Mouse (Mus musculus) skeletal muscle tissue, adult 2 months (tissue): ENCODE results near the gene Elac2.

ENCODE experiments used
- DNase-seq: peaks from one replicate; pipeline ENCODE4 v3.0.0-alpha.2; 2012; ENCODE audit warnings: low read depth, low spot score

Gene Elac2

DNA sequence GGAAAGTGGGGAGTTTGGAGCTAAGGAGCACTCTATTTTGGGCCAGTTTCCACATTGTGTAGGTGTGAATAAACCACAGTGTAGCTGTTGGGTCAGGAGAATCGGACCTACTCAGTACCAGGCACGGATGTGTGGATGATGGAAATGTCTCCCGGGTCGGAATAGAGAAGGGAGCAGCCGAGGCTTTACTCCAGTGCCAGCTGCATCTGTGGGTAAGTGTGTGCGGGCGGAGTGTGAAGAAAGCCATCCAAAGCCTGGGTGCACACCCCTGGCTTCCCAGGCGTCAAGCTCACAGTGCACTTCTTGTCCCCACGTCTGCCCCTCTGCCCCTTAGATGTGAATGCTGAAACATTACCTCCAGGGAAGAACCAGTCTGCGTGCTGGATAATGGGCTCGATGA is 43.9 kb downstream of the Elac2 start:
- no peak for DNase-seq

GRCm38 (mm10) chr11:65028049-65028448 is 49.2 kb downstream of the Elac2 start:
- DNase-seq: no peak

DNA sequence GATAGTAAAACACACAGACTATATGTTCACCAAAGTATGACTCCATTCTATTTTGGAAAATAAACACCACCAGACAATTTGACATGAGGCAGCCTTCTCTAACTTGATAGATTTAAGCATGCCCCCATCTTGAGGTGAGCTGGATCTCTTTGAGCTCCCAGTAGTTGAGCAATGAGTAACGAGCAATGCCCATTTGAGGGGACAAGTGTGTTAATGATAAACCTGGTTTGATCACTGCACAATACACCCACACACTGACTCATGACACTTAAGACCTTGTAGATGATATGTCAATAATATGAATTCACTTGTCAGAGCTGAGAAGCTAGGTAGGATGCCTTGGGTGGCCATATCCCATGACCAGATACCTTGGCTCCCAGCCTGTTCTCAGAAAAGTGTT is 51.4 kb downstream of the Elac2 start:
- DNase-seq: no peak

DNA sequence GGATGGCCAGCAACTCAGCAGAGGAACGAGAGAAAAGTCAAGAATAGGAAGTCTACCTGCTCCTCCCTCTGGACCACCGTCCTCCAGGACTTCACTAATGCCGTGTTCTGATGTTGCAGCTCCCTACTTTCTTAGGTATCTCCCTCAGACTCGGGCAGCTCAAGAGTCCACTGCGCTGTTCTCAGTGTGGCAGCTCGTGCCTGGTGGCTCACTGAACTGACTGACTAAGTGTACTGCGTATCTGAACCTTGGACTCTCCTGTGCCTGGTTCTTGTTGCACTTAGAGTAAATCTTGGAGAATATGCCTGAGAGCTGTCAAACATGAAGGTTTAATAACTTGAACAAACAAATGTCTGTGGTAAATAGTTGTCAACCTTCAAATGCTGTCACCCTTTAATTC is 53.4 kb downstream of the Elac2 start:
- DNase-seq: no peak

DNA sequence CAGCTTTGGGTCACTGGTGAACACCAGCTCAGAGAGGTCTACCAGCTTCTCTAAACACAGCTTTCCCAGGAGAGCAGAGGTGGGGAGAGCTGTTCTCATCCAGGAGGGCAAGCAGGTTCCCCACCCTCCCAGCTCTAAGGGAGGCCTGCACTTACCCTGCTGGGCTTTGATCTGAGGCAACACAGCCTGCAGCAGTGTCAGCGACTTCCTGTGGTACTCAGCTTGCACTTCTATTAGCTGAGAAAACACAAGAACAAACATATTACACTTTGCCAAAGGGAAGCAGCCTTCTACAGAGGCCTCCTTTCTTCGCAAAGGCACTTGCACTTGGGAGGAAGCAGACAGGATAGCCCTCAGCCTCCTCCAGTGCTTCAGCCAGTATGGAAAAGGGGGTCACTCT is 60.2 kb downstream of the Elac2 start:
- no peak for DNase-seq

DNA sequence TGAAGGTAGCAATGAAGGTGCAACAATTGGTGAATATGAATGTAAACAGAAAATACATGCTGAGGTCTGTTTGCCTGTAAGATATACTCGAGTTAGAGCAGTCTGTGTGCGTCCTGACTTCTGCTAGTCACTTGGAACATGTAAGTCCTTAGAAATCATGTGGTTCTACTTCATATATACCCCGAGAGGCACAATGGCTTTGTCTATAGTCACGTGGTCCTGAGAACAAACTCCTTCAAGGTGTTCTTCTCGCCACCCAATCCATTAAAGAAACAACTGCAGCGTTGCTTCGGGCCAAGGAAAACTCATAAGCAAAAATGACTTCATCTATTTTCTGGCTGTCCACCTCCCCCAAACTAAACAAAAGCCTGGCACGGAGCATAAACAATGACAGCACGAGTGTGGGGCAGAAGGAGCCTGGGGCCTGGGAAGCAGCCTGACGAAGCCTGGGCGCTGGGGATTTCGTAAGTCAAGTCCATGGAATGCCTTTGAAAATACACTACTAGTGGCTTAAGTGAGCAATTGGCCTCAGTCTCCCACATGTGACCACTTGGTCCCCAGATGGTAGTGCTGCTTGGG is 60.8 kb downstream of the Elac2 start:
- DNase-seq: no peak

DNA sequence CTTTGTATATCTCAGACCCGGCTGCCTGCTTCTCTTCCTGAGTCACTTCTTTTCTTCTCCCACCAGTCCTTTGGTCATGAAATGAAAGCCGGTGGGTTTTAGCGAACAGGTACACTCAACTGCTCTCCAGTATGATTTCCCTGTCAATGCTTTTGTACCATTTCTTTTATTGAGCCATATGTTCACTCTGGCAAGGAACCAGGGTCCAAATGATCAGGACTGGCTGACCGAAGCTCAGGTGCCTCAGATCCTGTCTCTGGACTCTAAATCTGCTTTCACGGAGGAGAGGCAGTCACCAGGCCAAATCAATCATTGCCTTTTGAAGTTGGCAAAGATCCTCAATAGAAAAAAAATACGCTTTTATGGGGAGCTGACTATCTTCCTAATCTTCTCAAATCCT is 61.7 kb downstream of the Elac2 start:
- no peak for DNase-seq

DNA sequence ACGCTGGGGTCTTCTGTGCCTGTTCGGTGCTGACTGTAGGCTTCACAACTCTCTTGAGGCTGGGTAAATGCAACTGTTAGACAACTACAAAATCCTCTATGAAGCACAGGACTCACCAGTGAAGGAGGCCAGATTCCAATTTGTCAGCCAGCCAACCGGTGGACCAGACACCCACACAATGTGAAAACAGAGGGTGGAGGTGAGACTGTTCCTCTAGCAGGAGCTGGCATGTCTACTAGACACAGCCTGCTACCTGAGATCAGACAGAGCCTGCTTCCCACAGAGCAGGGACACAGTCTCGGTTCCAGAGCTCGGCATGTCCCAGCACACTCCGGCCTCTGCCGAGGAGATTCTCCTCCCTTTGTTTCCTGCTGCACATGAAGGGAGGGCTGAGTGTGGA is 70.3 kb downstream of the Elac2 start:
- DNase-seq: no peak

GRCm38 (mm10) chr11:65050819-65051218 is 72.0 kb downstream of the Elac2 start:
- DNase-seq: no peak
